Mouse (Mus musculus): ENCODE results near the gene Ldb2. TPM values are rescaled to one million over a fixed set of nuclear protein-coding genes. Genes with fewer than 3 reads are reported as not detected.

Ldb2 gene
- polyA plus RNA-seq, 1 experiment from 2014 or later: 30.9 TPM

DNA sequence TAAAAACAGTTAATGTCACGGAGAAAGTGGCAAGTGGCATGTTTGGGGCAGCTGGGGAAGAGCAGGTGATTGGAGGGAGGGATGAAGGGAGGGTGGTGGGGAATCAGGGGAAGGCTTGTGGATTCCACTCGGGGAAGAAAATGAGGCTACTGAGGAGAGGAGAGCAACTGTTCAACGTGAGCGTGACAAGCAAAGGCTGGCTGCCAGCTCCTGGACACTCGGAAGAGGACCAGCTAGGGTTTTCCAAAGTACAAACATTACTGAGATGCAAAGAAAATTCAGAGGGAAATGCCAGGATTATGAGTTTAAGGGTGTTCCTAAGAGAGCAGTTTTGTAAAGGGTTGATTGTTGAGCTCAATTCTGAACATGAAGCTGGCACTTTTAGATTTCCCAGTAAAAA is 294.7 kb downstream of the Ldb2 start:
- Histone ChIP-seq H3K36me3 (replicated peaks) (no peaks in the 10 kb centered on the region; the same call in 1 of the 2 replicates), H3K9me3 (0 out of 2 replicates have a peak, but pooled peaks cover 3% of the 10 kb centered on the region), H3K4me1 (no peaks in the 10 kb centered on the region), H3K27ac (replicated peaks) (no peak overlapping the region), H3K4me3 (no peak overlapping the region), H3K27me3 (replicated peaks; ENCODE audit: low read depth, poor library complexity, severe bottlenecking) (no peaks in the 10 kb centered on the region)
- 84% methylated on average over 5 of the region's 5 CpGs for WGBS
- no peak for DNase-seq (ENCODE audit: low spot score)

DNA sequence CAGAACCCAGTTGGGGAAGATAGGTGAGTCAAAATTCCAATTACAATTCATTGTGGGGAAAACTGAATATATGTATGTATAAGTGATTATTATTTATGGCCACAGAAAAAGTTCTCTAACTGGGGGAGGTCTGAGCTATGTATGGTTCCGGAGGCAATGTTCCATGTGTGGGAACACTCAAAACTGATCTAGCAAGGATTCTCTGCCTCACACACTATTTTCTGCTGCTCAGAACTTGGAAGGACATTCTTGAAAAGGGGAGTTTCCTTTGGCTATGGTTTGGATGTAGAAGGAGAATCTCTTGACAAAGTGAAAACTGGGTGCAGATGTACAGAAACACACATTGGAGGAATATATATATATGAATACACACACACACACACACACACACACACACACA is 301.3 kb downstream of the Ldb2 start:
- Histone ChIP-seq H3K4me1 (no peaks in the 10 kb centered on the region), H3K27me3 (replicated peaks; ENCODE audit: low read depth, poor library complexity, severe bottlenecking) (no peaks in the 10 kb centered on the region), H3K9me3 (no peaks in the 10 kb centered on the region), H3K4me3 (no peak overlapping the region), H3K36me3 (replicated peaks) (no peaks in the 10 kb centered on the region), H3K27ac (replicated peaks) (no peak overlapping the region)
- DNase-seq (ENCODE audit: low spot score): no peak
- WGBS: 88% methylated on average over 1 of the region's 1 CpGs

- 91% methylated on average over 3 of the region's 3 CpGs for WGBS
- Histone ChIP-seq H3K27me3 (replicated peaks; ENCODE audit: low read depth, poor library complexity, severe bottlenecking) (no peaks in the 10 kb centered on the region), H3K4me1 (no peaks in the 10 kb centered on the region), H3K27ac (replicated peaks) (no peak overlapping the region), H3K4me3 (no peak overlapping the region), H3K36me3 (replicated peaks) (no peaks in the 10 kb centered on the region), H3K9me3 (no peaks in the 10 kb centered on the region)
- no peak for DNase-seq (ENCODE audit: low spot score)
These were observed 302.6 kb downstream of the Ldb2 start for GRCm38 (mm10) chr5:44496854-44497253.

GRCm38 (mm10) chr5:44495092-44495491 is 304.4 kb downstream of the Ldb2 start:
- no peaks in the 10 kb centered on the region for H3K4me1 ChIP-seq
- H3K4me3 ChIP-seq: no peak overlapping the region
- H3K36me3 ChIP-seq (replicated peaks): no peaks in the 10 kb centered on the region
- whole genome bisulfite sequencing: 86% methylated on average over 4 of the region's 4 CpGs
- no peaks in the 10 kb centered on the region for H3K27me3 ChIP-seq (replicated peaks; ENCODE audit: low read depth, poor library complexity, severe bottlenecking)
- H3K9me3 ChIP-seq: no peaks in the 10 kb centered on the region
- H3K27ac ChIP-seq (replicated peaks): no peak overlapping the region
- DNase-seq (ENCODE audit: low spot score): no peak

- no peak for DNase-seq (ENCODE audit: low spot score)
- WGBS: 78% methylated on average over 9 of the region's 9 CpGs
- Histone ChIP-seq H3K4me3 (no peak overlapping the region), H3K27me3 (replicated peaks; ENCODE audit: low read depth, poor library complexity, severe bottlenecking) (no peaks in the 10 kb centered on the region), H3K9me3 (no peaks in the 10 kb centered on the region), H3K4me1 (no peaks in the 10 kb centered on the region), H3K27ac (replicated peaks) (no peak overlapping the region), H3K36me3 (replicated peaks) (no peaks in the 10 kb centered on the region)
These were observed 305.3 kb downstream of the Ldb2 start for GRCm38 (mm10) chr5:44494133-44494532.

DNA sequence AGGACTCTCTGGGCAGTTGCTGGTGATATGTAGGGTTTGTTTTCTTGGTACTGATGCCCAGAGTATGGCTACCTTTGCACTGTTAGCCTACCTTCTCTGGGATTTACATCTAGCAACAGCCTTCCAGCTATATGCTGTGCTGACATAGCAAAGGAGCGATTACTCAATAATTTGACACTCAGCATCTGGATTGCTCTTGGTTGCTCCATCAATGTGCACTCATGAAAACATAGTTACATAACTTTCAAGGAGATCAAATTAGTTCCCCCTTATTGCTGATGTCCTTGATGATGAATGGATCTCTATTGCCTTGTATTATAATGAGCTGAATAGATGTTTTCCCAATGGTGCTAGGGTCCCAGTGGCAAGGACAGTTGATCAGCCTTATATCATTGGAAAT is 308.0 kb downstream of the Ldb2 start:
- H3K36me3 ChIP-seq (replicated peaks): no peaks in the 10 kb centered on the region
- no peak overlapping the region for H3K4me3 ChIP-seq
- H3K4me1 ChIP-seq: no peaks in the 10 kb centered on the region
- no peaks in the 10 kb centered on the region for H3K9me3 ChIP-seq
- no peak for DNase-seq (ENCODE audit: low spot score)
- WGBS: 94% methylated on average over 1 of the region's 1 CpGs
- no peaks in the 10 kb centered on the region for H3K27me3 ChIP-seq (replicated peaks; ENCODE audit: low read depth, poor library complexity, severe bottlenecking)
- H3K27ac ChIP-seq (replicated peaks): no peak overlapping the region

DNA sequence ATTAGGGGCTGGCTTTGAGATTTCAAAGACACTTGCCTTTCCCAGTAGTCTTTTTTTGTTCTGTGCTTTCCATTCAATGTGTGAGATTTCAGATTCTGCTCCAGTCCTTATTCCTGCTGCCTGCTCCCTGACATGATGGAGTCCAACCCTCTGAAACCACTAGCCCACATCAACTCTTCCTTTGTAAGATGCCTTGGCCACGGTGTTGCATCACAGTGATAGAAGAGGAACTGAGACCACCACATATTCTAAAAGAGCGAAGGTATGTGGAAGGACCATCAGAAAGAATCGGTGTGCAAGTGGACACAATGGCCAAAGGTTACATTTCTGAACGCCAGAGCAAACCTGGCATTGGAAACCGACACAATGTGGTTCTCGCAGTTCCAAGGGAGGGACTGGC is 309.0 kb downstream of the Ldb2 start:
- H3K4me1 ChIP-seq: no peaks in the 10 kb centered on the region
- WGBS: 93% methylated on average over 6 of the region's 6 CpGs
- H3K9me3 ChIP-seq: no peaks in the 10 kb centered on the region
- H3K27me3 ChIP-seq (replicated peaks; ENCODE audit: low read depth, poor library complexity, severe bottlenecking): no peaks in the 10 kb centered on the region
- H3K4me3 ChIP-seq: no peak overlapping the region
- DNase-seq (ENCODE audit: low spot score): no peak
- no peak overlapping the region for H3K27ac ChIP-seq (replicated peaks)
- H3K36me3 ChIP-seq (replicated peaks): no peaks in the 10 kb centered on the region

GRCm38 (mm10) chr5:44483426-44484106 is 315.9 kb downstream of the Ldb2 start:
- peak; percentile 41 for DNase-seq (ENCODE audit: low spot score)
- no peaks in the 10 kb centered on the region for H3K36me3 ChIP-seq (replicated peaks)
- H3K27ac ChIP-seq (replicated peaks): no peak overlapping the region
- H3K27me3 ChIP-seq (replicated peaks; ENCODE audit: low read depth, poor library complexity, severe bottlenecking): no peaks in the 10 kb centered on the region
- 64% methylated on average over 11 of the region's 11 CpGs for WGBS
- H3K9me3 ChIP-seq: no peaks in the 10 kb centered on the region
- peaks cover 35% of the 10 kb centered on the region for H3K4me1 ChIP-seq
- H3K4me3 ChIP-seq: no peak overlapping the region

- Histone ChIP-seq H3K36me3 (replicated peaks) (no peaks in the 10 kb centered on the region), H3K4me3 (no peak overlapping the region), H3K4me1 (peaks cover 42% of the 10 kb centered on the region), H3K27me3 (replicated peaks; ENCODE audit: low read depth, poor library complexity, severe bottlenecking) (no peaks in the 10 kb centered on the region), H3K27ac (replicated peaks) (no peak overlapping the region), H3K9me3 (no peaks in the 10 kb centered on the region)
- DNase-seq (ENCODE audit: low spot score): no peak
- WGBS: 76% methylated on average over 4 of the region's 4 CpGs
These were observed 318.1 kb downstream of the Ldb2 start for GRCm38 (mm10) chr5:44481406-44481805.

DNA sequence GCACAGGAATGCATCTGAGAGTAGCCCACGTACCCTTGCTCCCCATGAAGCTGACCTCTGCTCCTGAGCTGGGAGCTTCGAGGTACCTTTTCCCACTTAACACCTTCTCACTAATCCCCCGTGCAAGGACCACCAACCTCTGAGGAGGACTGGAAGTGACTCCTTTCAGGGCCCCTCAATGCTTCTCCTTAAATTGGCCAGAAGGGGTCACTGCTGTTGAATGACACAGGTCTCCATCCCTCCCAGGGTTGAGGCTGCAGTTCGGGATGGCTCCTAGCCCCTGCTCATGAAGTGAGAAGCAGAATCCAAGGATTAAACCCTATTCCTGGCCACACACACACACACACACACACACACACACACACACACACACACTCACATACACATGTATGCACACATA is 323.1 kb downstream of the Ldb2 start:
- Histone ChIP-seq H3K4me1 (peaks cover 20% of the 10 kb centered on the region), H3K27me3 (replicated peaks; ENCODE audit: low read depth, poor library complexity, severe bottlenecking) (no peaks in the 10 kb centered on the region), H3K27ac (replicated peaks) (no peak overlapping the region), H3K36me3 (replicated peaks) (no peaks in the 10 kb centered on the region), H3K4me3 (no peak overlapping the region), H3K9me3 (no peaks in the 10 kb centered on the region)
- 30% methylated on average over 4 of the region's 4 CpGs for WGBS
- DNase-seq (ENCODE audit: low spot score): peak; percentile 29

DNA sequence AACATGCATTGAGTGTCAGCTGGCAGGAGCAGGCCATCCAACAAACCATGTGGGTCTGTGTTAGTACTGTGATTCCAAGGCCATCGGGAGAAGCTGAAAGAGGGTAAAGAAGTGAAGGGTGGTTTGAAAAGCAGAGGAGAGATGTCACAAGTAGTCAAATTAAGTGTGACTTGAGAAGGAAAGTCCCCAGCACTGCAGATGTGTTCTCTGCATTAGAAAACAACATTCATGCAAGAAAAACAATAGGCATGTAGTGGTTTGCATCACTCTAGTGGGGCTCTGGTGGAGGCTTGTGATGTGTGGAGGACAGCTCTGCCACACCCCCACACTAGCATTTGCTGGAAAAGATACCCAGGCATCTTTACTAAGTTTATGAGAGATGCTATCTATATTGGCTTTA is 323.9 kb downstream of the Ldb2 start:
- no peaks in the 10 kb centered on the region for H3K9me3 ChIP-seq
- peaks cover 17% of the 10 kb centered on the region for H3K4me1 ChIP-seq
- no peaks in the 10 kb centered on the region for H3K36me3 ChIP-seq (replicated peaks)
- no peak overlapping the region for H3K27ac ChIP-seq (replicated peaks)
- no peaks in the 10 kb centered on the region for H3K27me3 ChIP-seq (replicated peaks; ENCODE audit: low read depth, poor library complexity, severe bottlenecking)
- 86% methylated on average over 1 of the region's 1 CpGs for WGBS
- H3K4me3 ChIP-seq: no peak overlapping the region
- DNase-seq (ENCODE audit: low spot score): no peak

DNA sequence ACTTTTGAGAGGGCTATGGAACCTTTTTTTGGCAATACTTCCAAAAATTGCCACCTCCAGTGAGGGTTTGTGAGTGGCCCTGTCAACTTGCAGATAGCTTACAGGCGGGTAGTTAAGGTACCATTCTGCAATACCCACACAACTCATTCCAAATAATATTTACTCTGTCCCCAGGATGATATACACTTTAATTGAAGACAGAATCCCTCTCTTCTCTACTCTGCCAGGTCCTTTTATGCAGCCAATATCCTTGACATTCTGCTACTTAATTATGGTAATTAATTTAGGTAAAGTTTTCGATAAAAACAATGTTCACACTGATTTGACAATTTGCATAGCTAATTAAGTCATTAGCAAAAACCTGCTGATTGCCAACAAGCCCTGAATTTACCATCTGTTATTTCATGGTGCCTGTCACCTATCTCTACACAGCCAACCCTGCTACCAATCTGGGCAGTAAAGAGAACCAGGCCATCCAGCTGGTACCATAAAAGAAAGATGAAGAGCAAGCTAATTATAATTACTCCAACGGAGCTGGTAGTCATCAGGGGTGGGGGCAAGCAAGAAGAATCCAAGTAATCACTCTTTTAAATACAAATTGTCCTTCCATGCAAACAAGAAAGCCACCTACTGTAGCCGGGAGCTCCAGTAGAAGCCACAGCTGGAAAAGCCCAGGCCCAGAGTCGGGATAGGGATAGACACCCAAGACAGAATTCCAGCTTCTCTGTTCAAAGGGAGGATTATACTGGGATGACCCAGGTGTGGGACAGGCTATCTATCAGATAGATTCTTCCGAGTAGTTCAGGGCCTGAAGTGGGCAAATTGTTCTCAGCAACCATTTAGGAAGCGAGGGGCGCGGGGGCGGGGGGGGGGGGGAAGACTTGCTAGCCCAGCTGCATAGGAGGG is 325.4 kb downstream of the Ldb2 start:
- Histone ChIP-seq H3K4me3 (no peak overlapping the region), H3K27ac (replicated peaks) (no peak overlapping the region), H3K27me3 (replicated peaks; ENCODE audit: low read depth, poor library complexity, severe bottlenecking) (no peaks in the 10 kb centered on the region), H3K36me3 (replicated peaks) (no peaks in the 10 kb centered on the region), H3K4me1 (0 out of 2 replicates have a peak, but pooled peaks cover 11% of the 10 kb centered on the region), H3K9me3 (no peaks in the 10 kb centered on the region)
- WGBS: 86% methylated on average over 10 of the region's 10 CpGs
- no peak for DNase-seq (ENCODE audit: low spot score)

DNA sequence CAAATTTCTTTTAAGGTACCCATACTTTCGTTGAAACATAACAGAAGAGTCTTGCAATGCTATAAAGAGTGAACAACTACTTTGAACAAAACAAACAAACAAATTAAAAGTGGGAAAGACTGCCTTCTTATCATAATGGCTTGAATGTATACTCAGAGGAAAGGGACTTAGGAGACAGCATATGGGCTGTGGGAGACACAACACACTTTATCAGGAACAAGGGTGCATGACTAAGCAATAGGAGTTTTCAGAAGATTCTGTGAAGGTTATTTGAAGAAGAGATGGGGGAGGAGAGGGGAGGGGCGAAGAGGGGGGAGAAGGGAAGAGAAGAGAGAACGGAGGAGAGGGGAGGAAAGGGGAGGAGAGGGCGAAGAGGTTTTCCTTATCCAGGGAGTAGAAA is 334.2 kb downstream of the Ldb2 start:
- no peak for DNase-seq (ENCODE audit: low spot score)
- Histone ChIP-seq H3K27me3 (replicated peaks; ENCODE audit: low read depth, poor library complexity, severe bottlenecking) (no peaks in the 10 kb centered on the region), H3K36me3 (replicated peaks) (no peaks in the 10 kb centered on the region), H3K4me3 (no peak overlapping the region), H3K9me3 (no peaks in the 10 kb centered on the region), H3K27ac (replicated peaks) (no peak overlapping the region), H3K4me1 (no peaks in the 10 kb centered on the region)
- WGBS: 77% methylated on average over 4 of the region's 4 CpGs
